Mouse (Mus musculus): Measurements from ENCODE around the gene Msrb3. TPM values are rescaled to one million over a fixed set of nuclear protein-coding genes. Genes with fewer than 3 reads are reported as not detected.

Gene Msrb3
- total and polyA plus RNA-seq, 2 experiments from 2014 or later = 1.6 to 5.6 TPM

DNA sequence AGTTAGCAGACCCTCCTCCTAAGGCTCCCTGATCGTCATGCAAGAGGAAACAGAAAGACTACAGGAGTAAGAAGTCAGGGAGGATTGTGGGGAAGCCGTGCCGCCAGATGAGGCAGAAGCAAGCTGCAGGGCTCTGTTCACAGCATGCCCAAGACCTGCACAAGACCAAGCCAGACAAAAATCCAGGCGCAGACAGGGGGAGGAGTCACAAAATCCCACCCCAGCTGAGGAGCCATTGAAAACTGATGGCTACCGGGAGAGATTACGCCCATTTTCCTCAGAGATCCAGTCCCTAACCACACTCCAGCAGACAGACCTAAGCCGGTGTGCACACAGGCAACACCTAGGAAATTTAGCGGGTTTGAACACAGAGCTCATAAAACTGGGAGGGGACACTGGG, 10.4 kb downstream of the Msrb3 start:
- H3K27me3 ChIP-seq (ENCODE audit: insufficient read depth, low read length) = no peaks in the 10 kb centered on the region
- peaks cover under 1% of the 10 kb centered on the region; the same call in 1 of the 2 replicates for H3K4me1 ChIP-seq (ENCODE audit: insufficient read depth, low read length)
- no peak overlapping the region for H3K9ac ChIP-seq (replicated peaks; ENCODE audit: low read length)
- 92% methylated on average over 8 of the region's 8 CpGs for WGBS
- H3K4me2 ChIP-seq (ENCODE audit: low read depth, low read length) = no peak overlapping the region
- no peaks in the 10 kb centered on the region for H3K36me3 ChIP-seq (ENCODE audit: insufficient read depth, low read length)
- no peak for TF ChIP-seq CTCF (IDR thresholded peaks at IDR 0.05; ENCODE audit: low read depth)
- ATAC-seq (no peak), DNase-seq (ENCODE audit: low spot score) (no peak)
- H3K4me3 ChIP-seq (ENCODE audit: low read length) = no peak overlapping the region
- H3K27ac ChIP-seq = no peak overlapping the region
- no peaks in the 10 kb centered on the region for H3K9me3 ChIP-seq (ENCODE audit: low read length)

GRCm38 (mm10) chr10:120884220-120884619, 14.7 kb downstream of the Msrb3 start:
- 92% methylated on average over 14 of the region's 14 CpGs for WGBS
- Histone ChIP-seq H3K27ac (no peak overlapping the region), H3K4me3 (ENCODE audit: low read length) (no peak overlapping the region), H3K36me3 (ENCODE audit: insufficient read depth, low read length) (no peaks in the 10 kb centered on the region), H3K9ac (replicated peaks; ENCODE audit: low read length) (no peak overlapping the region), H3K4me2 (ENCODE audit: low read depth, low read length) (no peak overlapping the region), H3K4me1 (ENCODE audit: insufficient read depth, low read length) (peaks cover 7% of the 10 kb centered on the region; the same call in 1 of the 2 replicates), H3K27me3 (ENCODE audit: insufficient read depth, low read length) (no peaks in the 10 kb centered on the region), H3K9me3 (ENCODE audit: low read length) (no peaks in the 10 kb centered on the region)
- DNase-seq (ENCODE audit: low spot score) = no peak
- ATAC-seq = no peak
- no peak for TF ChIP-seq CTCF (IDR thresholded peaks at IDR 0.05; ENCODE audit: low read depth)

DNA sequence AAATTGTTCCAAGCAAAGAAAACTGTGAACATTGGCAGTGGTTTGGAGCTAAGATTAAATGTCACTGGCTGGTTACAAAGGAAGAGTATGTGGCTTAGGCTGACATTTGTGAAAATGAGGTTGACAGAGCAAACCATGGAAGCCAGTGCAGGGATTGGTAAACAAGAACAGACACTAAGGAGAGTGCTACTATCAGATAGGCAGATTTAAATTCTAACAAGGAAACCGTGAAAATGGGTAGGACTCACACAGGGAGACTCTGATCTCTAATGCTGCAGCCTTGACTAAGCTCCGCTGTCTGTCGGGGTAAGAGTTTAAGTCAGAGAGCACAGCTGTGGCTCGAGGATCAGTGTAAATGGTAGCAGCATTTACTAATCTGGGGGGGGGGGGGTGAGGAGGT, 15.2 kb downstream of the Msrb3 start:
- H3K9me3 ChIP-seq (ENCODE audit: low read length) = no peaks in the 10 kb centered on the region
- peak overlapping the region; percentile 84; the same call in 1 of the 2 replicates for H3K4me2 ChIP-seq (ENCODE audit: low read depth, low read length)
- no peak for DNase-seq (ENCODE audit: low spot score)
- TF ChIP-seq CTCF (IDR thresholded peaks at IDR 0.05; ENCODE audit: low read depth) = no peak
- no peaks in the 10 kb centered on the region for H3K27me3 ChIP-seq (ENCODE audit: insufficient read depth, low read length)
- no peaks in the 10 kb centered on the region for H3K36me3 ChIP-seq (ENCODE audit: insufficient read depth, low read length)
- WGBS = 47% methylated on average over 4 of the region's 4 CpGs
- peaks cover 7% of the 10 kb centered on the region; the same call in 1 of the 2 replicates for H3K4me1 ChIP-seq (ENCODE audit: insufficient read depth, low read length)
- H3K9ac ChIP-seq (replicated peaks; ENCODE audit: low read length) = no peak overlapping the region
- no peak for ATAC-seq
- no peak overlapping the region for H3K4me3 ChIP-seq (ENCODE audit: low read length)
- no peak overlapping the region for H3K27ac ChIP-seq

DNA sequence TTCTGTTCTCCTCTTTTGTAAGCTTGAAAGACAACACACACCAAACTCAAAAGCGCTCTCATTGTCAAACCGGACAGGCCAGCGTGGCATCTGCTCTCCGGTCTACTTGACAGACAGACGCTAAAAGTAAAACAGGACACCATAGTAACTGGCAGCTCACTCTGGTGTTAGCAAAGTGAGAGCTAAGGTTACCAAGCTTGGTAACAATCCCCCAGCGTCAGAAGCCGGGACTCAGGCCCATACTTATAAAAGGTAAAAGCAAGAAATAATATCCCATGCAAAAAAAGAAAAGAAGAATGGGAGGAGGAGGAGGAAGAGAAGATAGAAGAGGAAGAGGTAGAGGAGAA, 15.9 kb downstream of the Msrb3 start:
- Histone ChIP-seq H3K4me3 (ENCODE audit: low read length) (peak overlapping the region; percentile 36), H3K27ac (0 out of 2 replicates have a peak overlapping the region, but pooled peaks have one; percentile 20), H3K36me3 (ENCODE audit: insufficient read depth, low read length) (no peaks in the 10 kb centered on the region), H3K9ac (replicated peaks; ENCODE audit: low read length) (peak overlapping the region; percentile 41; the same call in 1 of the 2 replicates), H3K4me1 (ENCODE audit: insufficient read depth, low read length) (peaks cover 7% of the 10 kb centered on the region; the same call in 1 of the 2 replicates), H3K9me3 (ENCODE audit: low read length) (no peaks in the 10 kb centered on the region), H3K27me3 (ENCODE audit: insufficient read depth, low read length) (no peaks in the 10 kb centered on the region), H3K4me2 (ENCODE audit: low read depth, low read length) (peak overlapping the region; percentile 84)
- DNase-seq (ENCODE audit: low spot score) (no peak), ATAC-seq (peak; percentile 51; the same call in 1 of the 2 replicates)
- no peak for TF ChIP-seq CTCF (IDR thresholded peaks at IDR 0.05; ENCODE audit: low read depth)
- WGBS = under 1% methylated on average over 7 of the region's 7 CpGs

- Histone ChIP-seq H3K27me3 (ENCODE audit: insufficient read depth, low read length) (no peaks in the 10 kb centered on the region), H3K9me3 (ENCODE audit: low read length) (no peaks in the 10 kb centered on the region), H3K36me3 (ENCODE audit: insufficient read depth, low read length) (no peaks in the 10 kb centered on the region), H3K4me1 (ENCODE audit: insufficient read depth, low read length) (peaks cover 7% of the 10 kb centered on the region; the same call in 1 of the 2 replicates), H3K27ac (peak overlapping the region; percentile 20; the same call in 1 of the 2 replicates), H3K9ac (replicated peaks; ENCODE audit: low read length) (peak overlapping the region; percentile 41; the same call in 1 of the 2 replicates), H3K4me3 (ENCODE audit: low read length) (peak overlapping the region; percentile 36), H3K4me2 (ENCODE audit: low read depth, low read length) (peak overlapping the region; percentile 84)
- peak; percentile 80 for DNase-seq (ENCODE audit: low spot score)
- 9% methylated on average over 17 of the region's 17 CpGs for WGBS
- ATAC-seq = peak; percentile 92
- no peak for TF ChIP-seq CTCF (IDR thresholded peaks at IDR 0.05; ENCODE audit: low read depth)
Observed at GRCm38 (mm10) chr10:120882347-120883068, 16.4 kb downstream of the Msrb3 start.

DNA sequence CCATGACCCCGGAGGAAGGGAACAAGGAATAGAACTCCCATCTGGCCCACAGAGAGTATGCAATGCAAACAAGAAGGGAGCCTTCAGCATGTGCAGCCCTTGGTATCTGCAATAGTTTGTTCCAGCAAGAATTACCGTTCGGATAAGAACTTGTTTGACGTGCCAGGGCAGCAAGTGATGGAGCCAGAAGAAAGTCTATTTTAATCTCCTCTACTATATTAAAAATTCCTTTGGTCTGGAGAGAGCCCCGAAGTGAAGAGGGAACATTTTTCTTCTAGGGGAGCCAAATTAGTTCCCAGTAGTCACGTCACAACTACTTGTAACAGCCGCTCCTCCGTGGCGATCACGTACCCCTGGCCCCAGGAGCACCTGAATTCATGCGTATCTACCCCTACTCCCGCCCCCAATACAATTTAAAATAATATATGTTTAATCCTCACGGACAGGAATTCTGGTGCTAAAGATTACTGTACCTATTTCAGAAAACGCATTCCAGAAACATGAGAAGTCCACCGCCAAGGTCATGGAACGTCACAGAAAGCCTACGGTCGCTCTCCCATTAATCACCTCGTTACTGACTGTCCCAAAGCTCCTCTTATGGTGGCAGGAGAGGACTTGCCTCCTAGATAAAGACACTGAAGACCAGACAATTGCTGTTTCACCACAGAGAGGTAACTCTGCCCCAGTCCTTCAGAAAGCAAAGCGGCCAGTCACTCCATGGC, 22.2 kb downstream of the Msrb3 start:
- Histone ChIP-seq H3K36me3 (ENCODE audit: insufficient read depth, low read length) (no peaks in the 10 kb centered on the region), H3K27me3 (ENCODE audit: insufficient read depth, low read length) (no peaks in the 10 kb centered on the region), H3K9ac (replicated peaks; ENCODE audit: low read length) (no peak overlapping the region), H3K4me2 (ENCODE audit: low read depth, low read length) (no peak overlapping the region), H3K4me1 (ENCODE audit: insufficient read depth, low read length) (no peaks in the 10 kb centered on the region), H3K9me3 (ENCODE audit: low read length) (no peaks in the 10 kb centered on the region), H3K27ac (no peak overlapping the region), H3K4me3 (ENCODE audit: low read length) (no peak overlapping the region)
- ATAC-seq (no peak; the same call in 1 of the 2 replicates), DNase-seq (ENCODE audit: low spot score) (no peak)
- TF ChIP-seq CTCF (IDR thresholded peaks at IDR 0.05; ENCODE audit: low read depth) = no peak
- 75% methylated on average over 20 of the region's 20 CpGs for WGBS

All from hindbrain, postnatal 0 days (tissue).